Mouse (Mus musculus) duodenum, adult 2 months (tissue): Measurements from ENCODE around the gene Trim21. TPM values are rescaled to one million over a fixed set of nuclear protein-coding genes. Genes with fewer than 3 reads are reported as not detected.

ENCODE experiments used
- polyA plus RNA-seq: library from polyadenylated mRNA; depleted of rRNA; stranded (reverse); fragments of >200 nt; gene quantifications from 2 replicates; pipeline ENCODE4 v1.2.3, GENCODE M21; 2012; ENCODE audit warnings: low replicate concordance; rRNA removed

Gene Trim21
- polyA plus RNA-seq = 1.1 and 1.4 TPM in 2 replicates

GRCm38 (mm10) chr7:102564999-102565997, at the start of gene Trim21:
TSS of gene Trim21 (minus strand) at chr7:102565486.

GRCm38 (mm10) chr7:102597378-102598031, 32.2 kb upstream of the Trim21 start, which contains the start of gene Olfr552:
TSS of gene Olfr552 (plus strand) at chr7:102597770.

GRCm38 (mm10) chr7:102591786-102592185, 26.5 kb upstream of the Trim21 start, which contains the start of gene Olfr551:
TSS of gene Olfr551 (minus strand) at chr7:102591886.

GRCm38 (mm10) chr7:102571142-102571541, 5.9 kb upstream of the Trim21 start, which contains the start of gene Olfr550:
TSS of gene Olfr550 (plus strand) at chr7:102571442.

GRCm38 (mm10) chr7:102549570-102549969, 15.7 kb downstream of the Trim21 start, which contains the start of gene Olfr549:
TSS of gene Olfr549 (plus strand) at chr7:102549870.

GRCm38 (mm10) chr7:102540596-102540995, 24.7 kb downstream of the Trim21 start, which contains the start of gene Olfr548-ps1:
TSS of gene Olfr548-ps1 (plus strand) at chr7:102540896.

GRCm38 (mm10) chr7:102534449-102534848, 30.8 kb downstream of the Trim21 start, which contains the start of gene Olfr547:
TSS of gene Olfr547 (plus strand) at chr7:102534749.

Other genes with a start within 250 kb of the Trim21 start
- 1.7 and 4.7 TPM in 2 replicates for gene Rrm1, start 123.8 kb downstream of the Trim21 start, polyA plus RNA-seq
- gene Olfr543, start 83.8 kb downstream of the Trim21 start, polyA plus RNA-seq = not detected in 2 replicates
- gene Olfr544, start 77.2 kb downstream of the Trim21 start, polyA plus RNA-seq = not detected in 2 replicates
- not detected in 2 replicates for gene Olfr545, start 65.9 kb downstream of the Trim21 start, polyA plus RNA-seq
- not detected in 2 replicates for gene Olfr547, start 30.7 kb downstream of the Trim21 start, polyA plus RNA-seq
- gene Olfr548-ps1, start 24.6 kb downstream of the Trim21 start, polyA plus RNA-seq = not detected in 2 replicates
- not detected in 2 replicates for gene Olfr549, start 15.6 kb downstream of the Trim21 start, polyA plus RNA-seq
- gene Olfr550, start 6.0 kb upstream of the Trim21 start, polyA plus RNA-seq = not detected in 2 replicates
- not detected in 2 replicates for gene Olfr551, start 26.4 kb upstream of the Trim21 start, polyA plus RNA-seq
- not detected in 2 replicates for gene Olfr552, start 32.3 kb upstream of the Trim21 start, polyA plus RNA-seq
- not detected in 2 replicates for gene Olfr553, start 52.7 kb upstream of the Trim21 start, polyA plus RNA-seq
- gene Olfr554, start 72.9 kb upstream of the Trim21 start, polyA plus RNA-seq = not detected in 2 replicates
- not detected in 2 replicates for gene Olfr555, start 93.3 kb upstream of the Trim21 start, polyA plus RNA-seq
- gene Olfr556, start 99.4 kb upstream of the Trim21 start, polyA plus RNA-seq = not detected in 2 replicates
- 1.7 and 3.0 TPM in 2 replicates for gene Trim68, start 121.8 kb upstream of the Trim21 start, polyA plus RNA-seq
- not detected in 2 replicates for gene Olfr557, start 130.4 kb upstream of the Trim21 start, polyA plus RNA-seq
- gene Olfr558, start 136.7 kb upstream of the Trim21 start, polyA plus RNA-seq = 0.07 and 0.09 TPM in 2 replicates
- not detected in 2 replicates for gene Olfr33, start 153.6 kb upstream of the Trim21 start, polyA plus RNA-seq
- not detected in 2 replicates for gene Olfr559, start 162.0 kb upstream of the Trim21 start, polyA plus RNA-seq
- gene Olfr560, start 193.9 kb upstream of the Trim21 start, polyA plus RNA-seq = not detected in 2 replicates
- gene Olfr78, start 194.0 kb upstream of the Trim21 start, polyA plus RNA-seq = 0.24 and 0.67 TPM in 2 replicates
- not detected in 2 replicates for gene Olfr561, start 205.7 kb upstream of the Trim21 start, polyA plus RNA-seq
- gene Olfr564, start 238.0 kb upstream of the Trim21 start, polyA plus RNA-seq = not detected in 2 replicates